Mouse (Mus musculus): ENCODE measurements at regions not wholly inside any gene's neighbourhood (a gene's known extent, or its start where the extent isn't known, plus 50 kb on each side); places are given as distances from the start of the nearest gene placed in this dataset.
A peak's percentile ranks its signal among the peaks of the same experiment; 100 is the strongest.

- Histone ChIP-seq H3K27me3 (replicated peaks; ENCODE audit: control insufficient read depth, insufficient read depth, low read length) (no peaks in the 10 kb centered on the region), H3K9ac (ENCODE audit: low read length) (no peak overlapping the region), H3K27ac (ENCODE audit: low read depth, low read length) (no peak overlapping the region), H3K9me3 (replicated peaks; ENCODE audit: control insufficient read depth, low read length) (no peaks in the 10 kb centered on the region), H3K4me3 (ENCODE audit: low read depth, low read length) (no peak overlapping the region), H3K4me1 (ENCODE audit: control insufficient read depth, insufficient read depth, low read length) (no peaks in the 10 kb centered on the region), H3K36me3 (ENCODE audit: control insufficient read depth, insufficient read depth, low read length) (no peaks in the 10 kb centered on the region), H3K4me2 (ENCODE audit: low read length) (no peak overlapping the region)
- WGBS, result 94% methylated on average over 16 of the region's 16 CpGs
- no peak for ATAC-seq
- DNase-seq (ENCODE audit: low spot score), result no peak
Observed at GRCm38 (mm10) chr17:88191930-88192807, 127.1 kb upstream of the Fbxo11 start.

DNA sequence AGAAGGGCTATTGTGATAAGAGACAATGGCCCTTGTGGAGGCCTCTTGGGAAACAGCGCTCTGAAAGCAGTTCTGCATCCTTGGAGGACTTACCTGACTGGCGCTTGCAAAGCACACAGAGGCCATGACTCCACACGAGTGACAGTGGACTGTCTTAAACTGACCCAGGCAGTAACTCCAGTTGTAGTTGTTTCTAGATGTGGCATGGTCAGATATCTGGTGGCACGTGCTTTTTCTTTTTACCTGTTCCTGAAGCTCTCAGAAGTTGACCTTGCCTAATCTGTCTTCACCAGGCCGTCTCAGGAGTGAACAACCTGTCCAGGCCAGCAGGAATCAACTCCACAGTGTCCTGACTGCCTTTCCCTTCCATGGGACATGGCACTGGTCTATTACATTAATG lies 129.6 kb upstream of the Fbxo11 start:
- Histone ChIP-seq H3K4me2 (ENCODE audit: low read length) (no peak overlapping the region), H3K9ac (ENCODE audit: low read length) (no peak overlapping the region), H3K4me3 (ENCODE audit: low read depth, low read length) (no peak overlapping the region), H3K36me3 (ENCODE audit: control insufficient read depth, insufficient read depth, low read length) (no peaks in the 10 kb centered on the region), H3K27ac (ENCODE audit: low read depth, low read length) (no peak overlapping the region), H3K9me3 (replicated peaks; ENCODE audit: control insufficient read depth, low read length) (no peaks in the 10 kb centered on the region), H3K27me3 (replicated peaks; ENCODE audit: control insufficient read depth, insufficient read depth, low read length) (no peaks in the 10 kb centered on the region), H3K4me1 (ENCODE audit: control insufficient read depth, insufficient read depth, low read length) (no peaks in the 10 kb centered on the region)
- DNase-seq (ENCODE audit: low spot score) (no peak), ATAC-seq (no peak)
- WGBS, result 87% methylated on average over 5 of the region's 5 CpGs

DNA sequence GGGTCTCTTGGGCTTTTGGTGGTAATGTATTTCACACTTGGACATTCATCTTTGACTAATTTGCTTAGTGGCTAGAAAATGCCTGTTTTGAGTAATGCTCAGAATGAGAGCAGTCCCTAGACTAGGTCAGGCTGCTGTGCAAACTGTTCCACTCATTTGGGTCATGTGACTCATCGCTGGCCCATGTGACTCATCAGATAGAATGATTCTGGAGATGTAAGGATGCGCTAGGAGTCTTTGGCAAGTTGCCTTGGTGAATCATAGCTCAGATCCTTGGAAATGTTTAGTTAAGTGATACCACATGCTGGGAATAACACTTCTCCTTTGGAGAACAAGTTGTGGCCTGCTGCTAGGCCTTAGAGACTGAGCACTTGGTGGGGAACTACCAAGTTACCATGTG lies 130.2 kb upstream of the Fbxo11 start:
- no peak for ATAC-seq
- WGBS, result 90% methylated on average over 2 of the region's 2 CpGs
- no peak overlapping the region for H3K27ac ChIP-seq (ENCODE audit: low read depth, low read length)
- H3K4me2 ChIP-seq (ENCODE audit: low read length), result no peak overlapping the region
- H3K4me1 ChIP-seq (ENCODE audit: control insufficient read depth, insufficient read depth, low read length), result no peaks in the 10 kb centered on the region
- no peak overlapping the region for H3K9ac ChIP-seq (ENCODE audit: low read length)
- DNase-seq (ENCODE audit: low spot score), result peak; percentile 7
- no peaks in the 10 kb centered on the region for H3K27me3 ChIP-seq (replicated peaks; ENCODE audit: control insufficient read depth, insufficient read depth, low read length)
- no peaks in the 10 kb centered on the region for H3K9me3 ChIP-seq (replicated peaks; ENCODE audit: control insufficient read depth, low read length)
- H3K36me3 ChIP-seq (ENCODE audit: control insufficient read depth, insufficient read depth, low read length), result no peaks in the 10 kb centered on the region
- H3K4me3 ChIP-seq (ENCODE audit: low read depth, low read length), result no peak overlapping the region

DNA sequence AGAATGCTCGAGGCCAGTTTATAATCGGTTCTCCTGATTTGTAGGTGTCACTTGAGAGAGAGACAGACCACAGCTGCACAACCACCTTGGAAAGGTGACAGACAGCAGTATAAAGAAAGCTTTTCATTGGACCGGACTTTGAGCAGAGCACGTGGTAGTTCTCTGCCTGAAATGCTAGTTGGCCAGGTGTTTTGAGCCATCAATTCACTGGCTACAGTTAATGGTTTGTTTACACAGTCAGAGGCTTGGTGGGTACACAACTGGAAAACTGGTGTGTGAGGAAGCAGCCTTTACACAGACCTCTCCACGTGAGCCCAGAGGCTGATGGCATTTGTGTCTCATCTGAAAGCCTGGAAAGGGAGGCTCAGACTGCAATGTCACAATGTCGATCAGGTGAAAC lies 130.8 kb upstream of the Fbxo11 start:
- DNase-seq (ENCODE audit: low spot score), result no peak

GRCm38 (mm10) chr17:88196322-88196721 lies 131.2 kb upstream of the Fbxo11 start:
- no peak for ATAC-seq
- Histone ChIP-seq H3K4me2 (ENCODE audit: low read length) (no peak overlapping the region), H3K36me3 (ENCODE audit: control insufficient read depth, insufficient read depth, low read length) (no peaks in the 10 kb centered on the region), H3K4me1 (ENCODE audit: control insufficient read depth, insufficient read depth, low read length) (no peaks in the 10 kb centered on the region), H3K9me3 (replicated peaks; ENCODE audit: control insufficient read depth, low read length) (no peaks in the 10 kb centered on the region), H3K9ac (ENCODE audit: low read length) (no peak overlapping the region), H3K4me3 (ENCODE audit: low read depth, low read length) (no peak overlapping the region), H3K27ac (ENCODE audit: low read depth, low read length) (no peak overlapping the region), H3K27me3 (replicated peaks; ENCODE audit: control insufficient read depth, insufficient read depth, low read length) (no peaks in the 10 kb centered on the region)
- DNase-seq (ENCODE audit: low spot score), result no peak
- WGBS, result 77% methylated on average over 1 of the region's 1 CpGs

More for the DNA sequence above, 130.8 kb upstream of the Fbxo11 start:
- 81% methylated on average over 6 of the region's 6 CpGs for WGBS
- no peak overlapping the region for H3K4me2 ChIP-seq (ENCODE audit: low read length)
- H3K27ac ChIP-seq (ENCODE audit: low read depth, low read length), result no peak overlapping the region
- H3K4me3 ChIP-seq (ENCODE audit: low read depth, low read length), result no peak overlapping the region
- no peaks in the 10 kb centered on the region for H3K36me3 ChIP-seq (ENCODE audit: control insufficient read depth, insufficient read depth, low read length)
- H3K9me3 ChIP-seq (replicated peaks; ENCODE audit: control insufficient read depth, low read length), result no peaks in the 10 kb centered on the region
- no peaks in the 10 kb centered on the region for H3K4me1 ChIP-seq (ENCODE audit: control insufficient read depth, insufficient read depth, low read length)
- no peak overlapping the region for H3K9ac ChIP-seq (ENCODE audit: low read length)
- no peak for ATAC-seq
- no peaks in the 10 kb centered on the region for H3K27me3 ChIP-seq (replicated peaks; ENCODE audit: control insufficient read depth, insufficient read depth, low read length)

DNA sequence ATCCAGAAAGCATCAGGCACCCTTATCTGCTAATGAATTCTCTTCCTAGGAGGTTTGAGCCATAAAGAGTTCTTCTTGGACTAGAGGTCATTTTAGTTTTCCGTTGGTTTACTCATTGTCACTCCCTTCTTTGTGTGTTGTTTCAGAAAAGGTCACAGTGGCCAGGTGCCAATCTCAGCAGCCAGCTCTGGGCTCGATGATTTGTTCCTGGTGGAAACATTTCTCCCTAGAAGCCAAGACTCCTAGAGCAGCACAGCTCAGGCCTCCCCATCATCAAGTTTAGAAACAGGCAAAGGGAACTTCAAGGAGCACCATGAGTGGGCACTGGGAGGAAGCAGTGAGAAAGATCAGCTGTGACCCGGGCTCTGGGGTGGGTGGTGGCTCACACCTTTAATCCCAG lies 132.3 kb upstream of the Fbxo11 start:
- ATAC-seq (no peak), DNase-seq (ENCODE audit: low spot score) (no peak)
- H3K4me3 ChIP-seq (ENCODE audit: low read depth, low read length), result no peak overlapping the region
- H3K9ac ChIP-seq (ENCODE audit: low read length), result no peak overlapping the region
- 49% methylated on average over 3 of the region's 3 CpGs for WGBS
- H3K4me1 ChIP-seq (ENCODE audit: control insufficient read depth, insufficient read depth, low read length), result no peaks in the 10 kb centered on the region
- H3K36me3 ChIP-seq (ENCODE audit: control insufficient read depth, insufficient read depth, low read length), result no peaks in the 10 kb centered on the region
- no peaks in the 10 kb centered on the region for H3K27me3 ChIP-seq (replicated peaks; ENCODE audit: control insufficient read depth, insufficient read depth, low read length)
- H3K27ac ChIP-seq (ENCODE audit: low read depth, low read length), result no peak overlapping the region
- H3K4me2 ChIP-seq (ENCODE audit: low read length), result no peak overlapping the region
- H3K9me3 ChIP-seq (replicated peaks; ENCODE audit: control insufficient read depth, low read length), result no peaks in the 10 kb centered on the region

GRCm38 (mm10) chr17:88201249-88201970 lies 136.3 kb upstream of the Fbxo11 start:
- Histone ChIP-seq H3K9ac (ENCODE audit: low read length) (no peak overlapping the region), H3K4me2 (ENCODE audit: low read length) (no peak overlapping the region), H3K27me3 (replicated peaks; ENCODE audit: control insufficient read depth, insufficient read depth, low read length) (no peaks in the 10 kb centered on the region), H3K27ac (ENCODE audit: low read depth, low read length) (no peak overlapping the region), H3K9me3 (replicated peaks; ENCODE audit: control insufficient read depth, low read length) (no peaks in the 10 kb centered on the region), H3K4me1 (ENCODE audit: control insufficient read depth, insufficient read depth, low read length) (no peaks in the 10 kb centered on the region), H3K36me3 (ENCODE audit: control insufficient read depth, insufficient read depth, low read length) (no peaks in the 10 kb centered on the region), H3K4me3 (ENCODE audit: low read depth, low read length) (no peak overlapping the region)
- ATAC-seq, result no peak
- no peak for DNase-seq (ENCODE audit: low spot score)
- 81% methylated on average over 12 of the region's 12 CpGs for WGBS

GRCm38 (mm10) chr17:88202214-88202613 lies 137.1 kb upstream of the Fbxo11 start:
- no peak for DNase-seq (ENCODE audit: low spot score)
- no peaks in the 10 kb centered on the region for H3K36me3 ChIP-seq (ENCODE audit: control insufficient read depth, insufficient read depth, low read length)
- 93% methylated on average over 4 of the region's 4 CpGs for WGBS

DNA sequence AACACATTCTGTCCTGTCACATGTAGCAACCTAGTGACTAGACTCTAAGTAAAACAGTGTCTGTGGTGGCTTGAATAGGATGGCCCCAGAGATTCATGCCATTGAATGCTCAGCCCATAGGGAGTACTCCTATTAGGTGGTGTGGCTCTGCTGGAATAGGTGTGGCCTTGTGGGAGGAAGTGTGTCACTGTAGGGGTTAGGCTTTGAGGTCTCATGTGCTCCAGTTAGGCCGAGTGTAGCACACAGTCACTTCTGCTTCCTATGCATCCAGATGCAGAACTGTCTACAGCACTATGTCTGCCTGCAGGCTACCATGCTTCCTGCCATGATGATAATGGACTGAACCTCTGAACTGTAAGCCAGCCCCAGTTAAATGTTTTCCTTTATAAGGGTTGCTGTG lies 144.5 kb upstream of the Fbxo11 start:
- Histone ChIP-seq H3K9me3 (replicated peaks; ENCODE audit: control insufficient read depth, low read length) (no peaks in the 10 kb centered on the region), H3K27me3 (replicated peaks; ENCODE audit: control insufficient read depth, insufficient read depth, low read length) (no peaks in the 10 kb centered on the region), H3K9ac (ENCODE audit: low read length) (no peak overlapping the region), H3K4me2 (ENCODE audit: low read length) (no peak overlapping the region), H3K27ac (ENCODE audit: low read depth, low read length) (no peak overlapping the region), H3K36me3 (ENCODE audit: control insufficient read depth, insufficient read depth, low read length) (no peaks in the 10 kb centered on the region), H3K4me3 (ENCODE audit: low read depth, low read length) (no peak overlapping the region), H3K4me1 (ENCODE audit: control insufficient read depth, insufficient read depth, low read length) (no peaks in the 10 kb centered on the region)
- WGBS, result 89% methylated on average over 1 of the region's 1 CpGs
- ATAC-seq, result no peak
- DNase-seq (ENCODE audit: low spot score), result no peak

More at GRCm38 (mm10) chr17:88202214-88202613, 137.1 kb upstream of the Fbxo11 start:
- no peak overlapping the region for H3K27ac ChIP-seq (ENCODE audit: low read depth, low read length)
- H3K27me3 ChIP-seq (replicated peaks; ENCODE audit: control insufficient read depth, insufficient read depth, low read length), result no peaks in the 10 kb centered on the region
- no peak overlapping the region for H3K9ac ChIP-seq (ENCODE audit: low read length)
- no peak overlapping the region for H3K4me3 ChIP-seq (ENCODE audit: low read depth, low read length)
- H3K4me1 ChIP-seq (ENCODE audit: control insufficient read depth, insufficient read depth, low read length), result no peaks in the 10 kb centered on the region
- H3K9me3 ChIP-seq (replicated peaks; ENCODE audit: control insufficient read depth, low read length), result no peaks in the 10 kb centered on the region
- no peak overlapping the region for H3K4me2 ChIP-seq (ENCODE audit: low read length)
- no peak for ATAC-seq
